Mouse (Mus musculus) heart, embryonic 16.5 days (tissue): ENCODE data around the gene Atf7. TPM values are rescaled to one million over a fixed set of nuclear protein-coding genes. Genes with fewer than 3 reads are reported as not detected.

Experiments
- ATAC-seq: fragments of 200-750 bp; cut with Nextera tagmentation; replicated peaks from 2 replicates; pipeline ENCODE4 v1.8.0; 2017; ENCODE audit warnings: moderate number of reproducible peaks; ENCODE audit not compliant: insufficient read depth, low FRiP score; ENCODE audit errors: extremely low read depth
- H3K27ac ChIP-seq: fragments of 300-500 bp; sonication (generic); 2 replicates; pipeline ENCODE4 v1.5.1; 2014; ENCODE audit warnings: mild to moderate bottlenecking, low read length, control low read depth, moderate library complexity
- H3K27me3 ChIP-seq: fragments of 300-500 bp; sonication (generic); 2 replicates; pipeline ENCODE4 v1.6.1; 2014; ENCODE audit warnings: low read length, mixed read lengths; ENCODE audit not compliant: control insufficient read depth, insufficient read depth
- H3K36me3 ChIP-seq: fragments of 300-500 bp; sonication (generic); 2 replicates; pipeline ENCODE4 v1.6.1; 2014; ENCODE audit not compliant: control insufficient read depth, insufficient read depth
- H3K4me1 ChIP-seq: fragments of 300-500 bp; sonication (generic); 2 replicates; pipeline ENCODE4 v1.6.1; 2014; ENCODE audit warnings: low read length, mixed read lengths; ENCODE audit not compliant: control insufficient read depth, insufficient read depth
- H3K4me2 ChIP-seq: fragments of 300-500 bp; sonication (generic); 2 replicates; pipeline ENCODE4 v1.6.1; 2014; ENCODE audit warnings: low read depth, mild to moderate bottlenecking, control low read depth, low read length
- H3K4me3 ChIP-seq: fragments of 300-500 bp; sonication (generic); 2 replicates; pipeline ENCODE4 v1.5.1; 2014; ENCODE audit warnings: mild to moderate bottlenecking, control low read depth, low read length
- H3K9ac ChIP-seq: fragments of 300-500 bp; sonication (generic); 2 replicates; pipeline ENCODE4 v1.6.1; 2014; ENCODE audit warnings: low read length, control low read depth
- H3K9me3 ChIP-seq: fragments of 300-500 bp; sonication (generic); replicated peaks from 2 replicates; pipeline ENCODE4 v1.6.1; 2016; ENCODE audit warnings: low read length; ENCODE audit not compliant: control insufficient read depth
- WGBS: fragments of 180-500 bp; shearing (Covaris S2); extraction: QIAGEN DNeasy Blood & Tissue Kit; methylation state at CpG from one replicate; pipeline ENCODE4 v1.1.7; 2014; 5-methylcytosine and 5-hydroxymethylcytosine counted together
- polyA plus RNA-seq: library from polyadenylated mRNA; unstranded; fragments of >200 nt; fragmentation: Nextera tagmentation; extraction: Ambion mirVana; gene quantifications from 2 replicates; pipeline ENCODE4 v1.2.1, GENCODE M21; 2015

The Atf7 gene
- polyA plus RNA-seq, 1 experiment from 2014 or later, result 27.7 TPM

- H3K27ac ChIP-seq, result no peak overlapping the region; the same call in 1 of the 2 replicates
- H3K4me3 ChIP-seq, result no peak overlapping the region
- H3K36me3 ChIP-seq, result peaks cover 49% of the 10 kb centered on the region
- H3K9ac ChIP-seq, result no peak overlapping the region
- no peaks in the 10 kb centered on the region for H3K27me3 ChIP-seq
- ATAC-seq, result no peak
- H3K4me1 ChIP-seq, result no peaks in the 10 kb centered on the region
- H3K9me3 ChIP-seq, result no peaks in the 10 kb centered on the region
- no peak overlapping the region for H3K4me2 ChIP-seq
- WGBS, result 71% methylated on average over 6 of the region's 6 CpGs
Observed at GRCm38 (mm10) chr15:102526111-102527002, 98.9 kb downstream of the Atf7 start.

- Histone ChIP-seq H3K27me3 (no peaks in the 10 kb centered on the region), H3K4me2 (no peak within 1 kb of the TSS), H3K4me3 (no peak within 1 kb of the TSS), H3K36me3 (peaks cover 47% of the 10 kb centered on the region), H3K27ac (no peak within 1 kb of the TSS), H3K4me1 (peaks cover 9% of the 10 kb centered on the region), H3K9me3 (no peaks in the 10 kb centered on the region), H3K9ac (peak within 1 kb of the TSS; percentile 34; the same call in 1 of the 2 replicates)
- no peak for ATAC-seq
- WGBS, result 7% methylated on average over 3 of the region's 3 CpGs
Observed at GRCm38 (mm10) chr15:102524892-102525485, 100.3 kb downstream of the Atf7 start, which contains the start of gene Npff. TSS of gene Npff (minus strand) at chr15:102524942.

GRCm38 (mm10) chr15:102521480-102521879, 103.8 kb downstream of the Atf7 start:
- H3K36me3 ChIP-seq, result peaks cover 22% of the 10 kb centered on the region
- 77% methylated on average over 4 of the region's 4 CpGs for WGBS

GRCm38 (mm10) chr15:102520416-102520815, 104.8 kb downstream of the Atf7 start:
- Histone ChIP-seq H3K9me3 (no peaks in the 10 kb centered on the region), H3K36me3 (peaks cover 19% of the 10 kb centered on the region), H3K9ac (peak overlapping the region; percentile 55), H3K27ac (peak overlapping the region; percentile 40), H3K27me3 (no peaks in the 10 kb centered on the region), H3K4me3 (no peak overlapping the region), H3K4me2 (no peak overlapping the region), H3K4me1 (peaks cover 27% of the 10 kb centered on the region)
- 40% methylated on average over 4 of the region's 4 CpGs for whole genome bisulfite sequencing
- ATAC-seq, result no peak

More at GRCm38 (mm10) chr15:102521480-102521879, 103.8 kb downstream of the Atf7 start:
- peaks cover 20% of the 10 kb centered on the region for H3K4me1 ChIP-seq
- H3K27me3 ChIP-seq, result no peaks in the 10 kb centered on the region
- no peak for ATAC-seq
- H3K4me3 ChIP-seq, result no peak overlapping the region
- H3K9me3 ChIP-seq, result no peaks in the 10 kb centered on the region
- no peak overlapping the region for H3K4me2 ChIP-seq
- no peak overlapping the region for H3K9ac ChIP-seq
- no peak overlapping the region for H3K27ac ChIP-seq

- peaks cover 28% of the 10 kb centered on the region for H3K4me1 ChIP-seq
- no peaks in the 10 kb centered on the region for H3K9me3 ChIP-seq
- peak overlapping the region; percentile 100 for H3K27ac ChIP-seq
- 52% methylated on average over 16 of the region's 17 CpGs for WGBS
- ATAC-seq, result no peak
- peak overlapping the region; percentile 77 for H3K4me3 ChIP-seq
- H3K36me3 ChIP-seq, result peaks cover 18% of the 10 kb centered on the region
- H3K4me2 ChIP-seq, result peak overlapping the region; percentile 82
- H3K9ac ChIP-seq, result peak overlapping the region; percentile 94
- no peaks in the 10 kb centered on the region for H3K27me3 ChIP-seq
Observed at GRCm38 (mm10) chr15:102519211-102520141, 105.8 kb downstream of the Atf7 start.

- Histone ChIP-seq H3K4me3 (peak overlapping the region; percentile 77), H3K27ac (peak overlapping the region; percentile 100), H3K9ac (peak overlapping the region; percentile 94), H3K9me3 (no peaks in the 10 kb centered on the region), H3K4me1 (peaks cover 28% of the 10 kb centered on the region), H3K4me2 (peak overlapping the region; percentile 82), H3K27me3 (no peaks in the 10 kb centered on the region), H3K36me3 (peaks cover 14% of the 10 kb centered on the region)
- 13% methylated on average over 9 of the region's 9 CpGs for WGBS
- ATAC-seq, result no peak
Observed at GRCm38 (mm10) chr15:102518859-102519201, 106.4 kb downstream of the Atf7 start.

- WGBS, result under 1% methylated on average over 60 of the region's 60 CpGs
- peak within 1 kb of the TSS; percentile 77 for H3K4me3 ChIP-seq
- H3K27me3 ChIP-seq, result no peaks in the 10 kb centered on the region
- peak within 1 kb of the TSS; percentile 95 for H3K4me2 ChIP-seq
- H3K4me1 ChIP-seq, result peaks cover 28% of the 10 kb centered on the region
- peak within 1 kb of the TSS; percentile 100 for H3K27ac ChIP-seq
- no peaks in the 10 kb centered on the region for H3K9me3 ChIP-seq
- peak; percentile 88 for ATAC-seq
- peak within 1 kb of the TSS; percentile 94 for H3K9ac ChIP-seq
- peaks cover 11% of the 10 kb centered on the region for H3K36me3 ChIP-seq
Observed at GRCm38 (mm10) chr15:102517976-102518858, 107.0 kb downstream of the Atf7 start, which contains the start of gene Tarbp2. TSS of gene Tarbp2 (plus strand) at chr15:102518192.

GRCm38 (mm10) chr15:102517631-102517975, 107.7 kb downstream of the Atf7 start:
- 0% methylated on average over 10 of the region's 10 CpGs for WGBS
- H3K36me3 ChIP-seq, result peaks cover 11% of the 10 kb centered on the region
- H3K4me3 ChIP-seq, result peak overlapping the region; percentile 74
- H3K27me3 ChIP-seq, result no peaks in the 10 kb centered on the region
- H3K9ac ChIP-seq, result peak overlapping the region; percentile 77
- ATAC-seq, result no peak
- H3K27ac ChIP-seq, result peak overlapping the region; percentile 94
- peaks cover 28% of the 10 kb centered on the region for H3K4me1 ChIP-seq
- peak overlapping the region; percentile 95 for H3K4me2 ChIP-seq
- no peaks in the 10 kb centered on the region for H3K9me3 ChIP-seq
